Mouse (Mus musculus) MEL (cell line): ENCODE data around the gene Sgsm1. TPM values are rescaled to one million over a fixed set of nuclear protein-coding genes. Genes with fewer than 3 reads are reported as not detected.

Source experiments
- DNase-seq: peaks from one replicate; pipeline ENCODE4 v3.0.0; 2011; ENCODE audit warnings: low read depth, low spot score
- H3K27ac ChIP-seq: 2 replicates; pipeline ENCODE4 v1.5.1; 2012; ENCODE audit warnings: low read depth, mild to moderate bottlenecking, control low read depth, low read length, moderate library complexity; ENCODE audit not compliant: control insufficient read depth
- H3K27me3 ChIP-seq, 2 experiments: fragments of 150-350 bp in 1 of 2; sonication (generic) in 1 of 2; 2 replicates each; pipeline ENCODE4 v1.6.1; 2012; ENCODE audit warnings: low read length in 2 of 2, mild to moderate bottlenecking in 2 of 2, improper control_type of control experiment in 1 of 2, moderate library complexity in 1 of 2; ENCODE audit not compliant: insufficient read depth in 2 of 2, control insufficient read depth in 1 of 2
- H3K36me3 ChIP-seq, 2 experiments: 2 replicates each; pipeline ENCODE4 v1.6.1; 2012 to 2014; ENCODE audit warnings: low read length in 2 of 2, improper control_type of control experiment in 1 of 2, inconsistent platforms in 1 of 2, mild to moderate bottlenecking in 1 of 2; ENCODE audit not compliant: insufficient read depth in 2 of 2, control insufficient read depth in 1 of 2
- H3K4me1 ChIP-seq, 2 experiments: fragments of 150-350 bp in 1 of 2; sonication (generic) in 1 of 2; 2 replicates each; pipeline ENCODE4 v1.6.1; 2012; ENCODE audit warnings: low read length in 2 of 2, improper control_type of control experiment in 1 of 2, mild to moderate bottlenecking in 1 of 2; ENCODE audit not compliant: insufficient read depth in 2 of 2, control insufficient read depth in 1 of 2
- H3K4me3 ChIP-seq, 2 experiments: fragments of 150-350 bp in 1 of 2; sonication (generic) in 1 of 2; 2 replicates each; pipeline ENCODE4 v1.5.1; 2012; ENCODE audit warnings: low read depth in 2 of 2, low read length in 2 of 2, mild to moderate bottlenecking in 2 of 2, moderate library complexity in 2 of 2, control low read depth in 1 of 2, improper control_type of control experiment in 1 of 2; ENCODE audit not compliant: control insufficient read depth in 1 of 2, insufficient read depth in 1 of 2
- H3K79me2 ChIP-seq: 2 replicates; pipeline ENCODE4 v1.6.1; 2012; ENCODE audit warnings: mild to moderate bottlenecking, low read length, moderate library complexity; ENCODE audit not compliant: control insufficient read depth, poor library complexity, insufficient read depth
- H3K9ac ChIP-seq: 2 replicates; pipeline ENCODE4 v1.6.1; 2012; ENCODE audit warnings: low read depth, mild to moderate bottlenecking, control low read depth, low read length, moderate library complexity; ENCODE audit not compliant: control insufficient read depth, poor library complexity, severe bottlenecking
- H3K9me3 ChIP-seq: fragments of 150-350 bp; sonication (generic); replicated peaks from 2 replicates; pipeline ENCODE4 v1.6.1; 2012; ENCODE audit warnings: mild to moderate bottlenecking, low read length, improper control_type of control experiment, moderate library complexity; ENCODE audit not compliant: insufficient read depth
- CHD2 ChIP-seq: IDR thresholded peaks from 2 replicates; pipeline ENCODE4 v1.6.1; 2011; ENCODE audit warnings: low read length, improper control_type of control experiment
- CTCF ChIP-seq, 3 experiments: IDR thresholded peaks in 2 of 3; conservative IDR thresholded peaks in 1 of 3; 2 replicates each; pipeline ENCODE4 v1.5.1; 2011 to 2012; ENCODE audit warnings: low read length in 3 of 3, low read depth in 2 of 3, mild to moderate bottlenecking in 2 of 3, improper control_type of control experiment in 1 of 3, inconsistent platforms in 1 of 3, mixed read lengths in 1 of 3, moderate library complexity in 1 of 3; ENCODE audit not compliant: control insufficient read depth in 1 of 3, insufficient read depth in 1 of 3, poor library complexity in 1 of 3, severe bottlenecking in 1 of 3
- ELF1 ChIP-seq: IDR thresholded peaks from 2 replicates; pipeline ENCODE4 v1.6.1; 2014; ENCODE audit warnings: low read depth, mild to moderate bottlenecking, inconsistent platforms, low read length, improper control_type of control experiment, moderate library complexity
- EP300 ChIP-seq, 2 experiments: IDR thresholded peaks; 2 replicates each; pipeline ENCODE4 v1.6.1; 2011; ENCODE audit warnings: improper control_type of control experiment in 2 of 2, low read length in 2 of 2, low read depth in 1 of 2, mild to moderate bottlenecking in 1 of 2
- ETS1 ChIP-seq: IDR thresholded peaks from 2 replicates; pipeline ENCODE4 v1.6.1; 2012; ENCODE audit warnings: low read depth, mild to moderate bottlenecking, inconsistent platforms, low read length, improper control_type of control experiment, moderate library complexity
- GABPA ChIP-seq: IDR thresholded peaks from 2 replicates; pipeline ENCODE4 v1.6.1; 2012; ENCODE audit warnings: low read depth, mild to moderate bottlenecking, inconsistent platforms, low read length, improper control_type of control experiment, moderate library complexity
- HCFC1 ChIP-seq: IDR thresholded peaks from 2 replicates; pipeline ENCODE4 v1.6.1; 2012; ENCODE audit warnings: low read depth, mild to moderate bottlenecking, inconsistent platforms, low read length, improper control_type of control experiment, moderate library complexity
- JUND ChIP-seq: IDR thresholded peaks from 2 replicates; pipeline ENCODE4 v1.6.1; 2011; ENCODE audit warnings: low read depth, mild to moderate bottlenecking, improper control_type of control experiment, low read length
- KAT2A ChIP-seq: conservative IDR thresholded peaks from 2 replicates; pipeline ENCODE4 v1.6.1; 2012; ENCODE audit warnings: low read depth, low read length, improper control_type of control experiment, inconsistent platforms
- MAFK ChIP-seq: IDR thresholded peaks from 2 replicates; pipeline ENCODE4 v1.6.1; 2011; ENCODE audit warnings: low read depth, mild to moderate bottlenecking, low read length, improper control_type of control experiment, borderline replicate concordance
- MAX ChIP-seq: IDR thresholded peaks from 2 replicates; pipeline ENCODE4 v1.6.1; 2011; ENCODE audit warnings: low read length, improper control_type of control experiment
- MXI1 ChIP-seq: IDR thresholded peaks from 2 replicates; pipeline ENCODE4 v1.6.1; 2011; ENCODE audit warnings: mild to moderate bottlenecking, low read depth, low read length, improper control_type of control experiment
- NELFE ChIP-seq: IDR thresholded peaks from 2 replicates; pipeline ENCODE4 v1.6.1; 2011; ENCODE audit warnings: low read depth, low read length, improper control_type of control experiment
- NRF1 ChIP-seq: IDR thresholded peaks from 2 replicates; pipeline ENCODE4 v1.6.1; 2014; ENCODE audit warnings: low read depth, mild to moderate bottlenecking, inconsistent platforms, low read length, improper control_type of control experiment, moderate library complexity; ENCODE audit not compliant: poor library complexity, insufficient read depth, severe bottlenecking
- POLR2A ChIP-seq, 2 experiments: IDR thresholded peaks; 2 replicates each; pipeline ENCODE4 v1.6.1; 2011 to 2012; ENCODE audit warnings: low read length in 2 of 2, mild to moderate bottlenecking in 2 of 2, control low read depth in 1 of 2, improper control_type of control experiment in 1 of 2, low read depth in 1 of 2, moderate library complexity in 1 of 2; ENCODE audit not compliant: control insufficient read depth in 1 of 2, insufficient read depth in 1 of 2, poor library complexity in 1 of 2
- POLR2AphosphoS5 ChIP-seq: IDR thresholded peaks from 2 replicates; pipeline ENCODE4 v1.6.1; 2012; ENCODE audit warnings: low read depth, borderline replicate concordance, mild to moderate bottlenecking, inconsistent platforms, low read length, moderate library complexity, mixed read lengths
- RAD21 ChIP-seq: IDR thresholded peaks from 2 replicates; pipeline ENCODE4 v1.6.1; 2011; ENCODE audit warnings: mild to moderate bottlenecking, low read depth, low read length, improper control_type of control experiment
- RCOR1 ChIP-seq: IDR thresholded peaks from 2 replicates; pipeline ENCODE4 v1.6.1; 2012; ENCODE audit warnings: low read depth, mild to moderate bottlenecking, inconsistent platforms, low read length, improper control_type of control experiment
- SMC3 ChIP-seq: IDR thresholded peaks from 2 replicates; pipeline ENCODE4 v1.6.1; 2011; ENCODE audit warnings: low read depth, low read length, improper control_type of control experiment
- TAL1 ChIP-seq: IDR thresholded peaks from 2 replicates; pipeline ENCODE4 v1.6.1; 2012; ENCODE audit warnings: mild to moderate bottlenecking, inconsistent platforms, low read length, moderate library complexity, mixed read lengths
- TBP ChIP-seq: IDR thresholded peaks from 2 replicates; pipeline ENCODE4 v1.8.0; 2011; ENCODE audit warnings: low read depth, low read length, improper control_type of control experiment
- UBTF ChIP-seq: IDR thresholded peaks from 2 replicates; pipeline ENCODE4 v1.6.1; 2012; ENCODE audit warnings: low read depth, mild to moderate bottlenecking, inconsistent platforms, low read length, improper control_type of control experiment, moderate library complexity, borderline replicate concordance; ENCODE audit not compliant: insufficient read depth
- USF1 ChIP-seq: IDR thresholded peaks from 2 replicates; pipeline ENCODE4 v1.6.1; 2014; ENCODE audit warnings: low read depth, mild to moderate bottlenecking, inconsistent platforms, low read length, improper control_type of control experiment, moderate library complexity
- USF2 ChIP-seq, 2 experiments: IDR thresholded peaks; 2 replicates each; pipeline ENCODE4 v1.6.1; 2011 to 2012; ENCODE audit warnings: improper control_type of control experiment in 2 of 2, low read length in 2 of 2, borderline replicate concordance in 1 of 2, inconsistent platforms in 1 of 2, low read depth in 1 of 2, mild to moderate bottlenecking in 1 of 2; ENCODE audit not compliant: insufficient read depth in 1 of 2
- ZC3H11A ChIP-seq: IDR thresholded peaks from 2 replicates; pipeline ENCODE4 v1.6.1; 2012; ENCODE audit warnings: low read depth, mild to moderate bottlenecking, inconsistent platforms, low read length, improper control_type of control experiment
- ZKSCAN1 ChIP-seq: IDR thresholded peaks from 2 replicates; pipeline ENCODE4 v1.6.1; 2012; ENCODE audit warnings: low read depth, mild to moderate bottlenecking, inconsistent platforms, low read length, improper control_type of control experiment, moderate library complexity
- ZMIZ1 ChIP-seq: IDR thresholded peaks from 2 replicates; pipeline ENCODE4 v1.6.1; 2012; ENCODE audit warnings: low read depth, mild to moderate bottlenecking, inconsistent platforms, low read length, improper control_type of control experiment, moderate library complexity
- polyA plus RNA-seq, 2 experiments: library from polyadenylated mRNA; stranded (reverse) in 1 of 2; unstranded in 1 of 2; fragments of >175 nt in 1 of 2; fragments of >200 nt in 1 of 2; gene quantifications; 2 replicates each; pipeline versions ENCODE4 v1.2.1 to v1.2.4; 2012; ENCODE audit warnings: low replicate concordance in 2 of 2, low read depth in 1 of 2; ENCODE audit not compliant: insufficient read length in 2 of 2, insufficient read depth in 1 of 2, missing spikeins in 1 of 2
- total RNA-seq: library from RNA; depleted of rRNA; stranded (reverse); fragments of 300-350 nt; gene quantifications from 2 replicates; pipeline ENCODE4 v1.2.3, GENCODE M21; 2012

The Sgsm1 gene
- total and polyA plus RNA-seq, 3 experiments: not detected

DNA sequence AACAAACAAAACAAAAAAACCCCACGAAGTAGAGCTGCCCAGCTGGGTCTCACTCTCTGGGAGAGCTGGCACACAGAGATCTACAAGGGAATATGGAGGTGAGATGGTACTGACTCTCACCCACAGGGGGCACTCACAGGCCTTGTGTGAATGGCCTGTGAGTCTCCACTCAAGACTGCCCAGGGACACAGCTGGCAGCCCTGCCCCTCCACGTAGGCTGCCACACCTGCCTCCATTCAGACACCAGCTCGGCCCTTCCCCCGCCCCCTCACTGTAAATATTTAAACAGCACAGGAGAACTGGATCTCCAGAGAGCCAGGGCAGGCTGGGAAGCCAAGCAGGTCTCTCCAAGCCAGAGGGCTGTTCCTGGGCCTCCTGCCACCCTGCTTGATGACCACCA, 14.8 kb downstream of the Sgsm1 start:
- Histone ChIP-seq H3K4me3 (no peak overlapping the region), H3K36me3 (no peaks in the 10 kb centered on the region), H3K27ac (no peak overlapping the region), H3K79me2 (no peaks in the 10 kb centered on the region), H3K27me3 (no peaks in the 10 kb centered on the region), H3K4me1 (no peaks in the 10 kb centered on the region), H3K9me3 (no peaks in the 10 kb centered on the region), H3K9ac (no peak overlapping the region)
- DNase-seq: no peak
- TF ChIP-seq ZKSCAN1: no peak
- TF ChIP-seq RAD21: no peak
- no peak for TF ChIP-seq TAL1
- TF ChIP-seq JUND: no peak
- no peak for TF ChIP-seq POLR2AphosphoS5
- TF ChIP-seq MAFK: no peak
- no peak for TF ChIP-seq USF2 (IDR thresholded peaks at IDR 0.05; ENCODE audit: borderline replicate concordance in 1 of 2, insufficient read depth in 1 of 2, low read depth in 1 of 2, low read length in 2 of 2)
- TF ChIP-seq SMC3: no peak
- TF ChIP-seq RCOR1: no peak
- TF ChIP-seq ETS1: no peak
- no peak for TF ChIP-seq ZC3H11A
- no peak for TF ChIP-seq NELFE
- TF ChIP-seq USF1: no peak
- TF ChIP-seq MXI1: no peak
- TF ChIP-seq GABPA: no peak
- TF ChIP-seq KAT2A: no peak

DNA sequence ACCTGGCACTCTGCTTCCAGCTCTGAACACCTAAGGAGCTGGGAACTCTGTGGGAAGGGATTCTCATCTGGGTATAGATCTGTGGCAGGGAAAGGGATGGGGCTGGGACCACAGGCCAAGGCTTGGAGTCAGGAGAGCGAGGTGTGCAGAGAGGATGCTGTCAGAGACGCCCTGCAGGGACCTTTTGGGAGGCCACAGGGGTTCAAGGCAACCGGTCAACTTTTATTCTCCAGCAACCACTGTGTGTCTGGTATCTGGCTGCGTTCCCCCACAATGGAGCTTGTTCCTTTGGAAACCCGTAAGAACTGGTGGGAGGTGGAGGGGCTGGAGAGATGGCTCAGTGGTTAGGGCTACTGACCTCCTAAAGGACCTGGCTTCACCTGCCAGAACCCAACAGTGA, 16.0 kb downstream of the Sgsm1 start:
- no peaks in the 10 kb centered on the region for H3K9me3 ChIP-seq
- H3K9ac ChIP-seq: no peak overlapping the region
- H3K36me3 ChIP-seq: no peaks in the 10 kb centered on the region
- no peak for TF ChIP-seq RAD21
- DNase-seq: no peak
- H3K4me1 ChIP-seq: no peaks in the 10 kb centered on the region
- no peak overlapping the region for H3K27ac ChIP-seq
- no peaks in the 10 kb centered on the region for H3K27me3 ChIP-seq
- H3K79me2 ChIP-seq: no peaks in the 10 kb centered on the region
- H3K4me3 ChIP-seq: no peak overlapping the region

DNA sequence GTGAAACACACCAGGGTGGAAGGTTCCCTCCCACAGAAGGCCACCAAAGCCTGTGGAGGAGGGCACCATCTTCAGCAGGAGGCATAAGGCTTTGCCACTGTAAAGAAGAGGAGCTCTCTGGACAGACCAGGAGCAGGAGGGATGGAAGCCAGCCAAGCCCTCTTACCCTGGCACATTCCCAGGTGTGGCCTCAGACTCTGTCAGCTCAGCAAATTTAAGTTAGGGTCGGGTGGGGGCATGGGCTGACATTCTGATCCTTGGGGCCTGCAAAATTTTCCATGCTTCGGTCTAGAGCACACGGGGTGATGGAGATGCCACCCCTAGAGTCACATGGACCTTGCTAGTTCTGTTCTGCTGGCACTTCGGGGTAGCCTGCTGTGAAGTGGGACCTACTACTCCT, 17.1 kb downstream of the Sgsm1 start:
- no peak overlapping the region for H3K4me3 ChIP-seq
- H3K36me3 ChIP-seq: no peaks in the 10 kb centered on the region
- H3K27me3 ChIP-seq: no peaks in the 10 kb centered on the region
- no peak overlapping the region for H3K27ac ChIP-seq
- no peaks in the 10 kb centered on the region for H3K9me3 ChIP-seq
- H3K4me1 ChIP-seq: no peaks in the 10 kb centered on the region
- no peak overlapping the region for H3K9ac ChIP-seq
- no peaks in the 10 kb centered on the region for H3K79me2 ChIP-seq
- DNase-seq: no peak
- TF ChIP-seq TAL1 (no peak), KAT2A (no peak), MAX (no peak), HCFC1 (no peak), CTCF (IDR thresholded peaks at IDR 0.05 in 2 of 3, conservative IDR thresholded peaks at IDR 0.05 in 1 of 3; ENCODE audit: control insufficient read depth in 1 of 3, insufficient read depth in 1 of 3, low read depth in 2 of 3, low read length in 3 of 3, poor library complexity in 1 of 3, severe bottlenecking in 1 of 3) (no peak), POLR2A (IDR thresholded peaks at IDR 0.05; ENCODE audit: control insufficient read depth in 1 of 2, insufficient read depth in 1 of 2, low read depth in 1 of 2, low read length in 2 of 2, poor library complexity in 1 of 2) (no peak), TBP (no peak), MAFK (no peak), ZMIZ1 (no peak), CHD2 (no peak), EP300 (IDR thresholded peaks at IDR 0.05; ENCODE audit: low read depth in 1 of 2, low read length in 2 of 2) (no peak), ELF1 (no peak), ETS1 (no peak), UBTF (no peak), NRF1 (no peak), RAD21 (no peak)
